Mouse (Mus musculus): ENCODE measurements around the gene Taar8b.
"Not testable (repeated sequence)": the region's sequence is repeated elsewhere in the genome, so short reads cannot be mapped to it uniquely, and the experiment has no call there.

Taar8b gene

DNA sequence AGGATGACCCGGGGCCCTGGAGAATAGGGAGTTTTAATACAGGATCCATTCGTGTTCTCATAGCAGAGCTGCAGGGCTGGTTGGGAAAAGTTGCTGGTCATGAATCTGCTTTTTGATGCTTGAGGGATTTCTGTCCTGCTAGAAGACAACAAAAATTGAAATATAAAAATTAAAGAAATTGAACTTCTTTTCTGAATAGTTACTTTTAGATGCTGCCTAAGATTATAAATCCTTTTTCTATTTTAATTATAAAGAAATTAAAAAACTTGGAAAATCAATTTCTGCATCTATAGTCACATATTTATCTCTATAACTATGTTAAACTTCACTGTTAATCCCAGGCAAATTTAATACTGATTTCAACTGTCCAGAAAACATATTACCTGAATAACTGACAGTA is at the start of gene Taar8b:
Taar8b (minus strand) TSS at position 101 of the 400 bp plus-strand sequence.
- DNase-seq (ENCODE audit: low spot score): no peak

DNA sequence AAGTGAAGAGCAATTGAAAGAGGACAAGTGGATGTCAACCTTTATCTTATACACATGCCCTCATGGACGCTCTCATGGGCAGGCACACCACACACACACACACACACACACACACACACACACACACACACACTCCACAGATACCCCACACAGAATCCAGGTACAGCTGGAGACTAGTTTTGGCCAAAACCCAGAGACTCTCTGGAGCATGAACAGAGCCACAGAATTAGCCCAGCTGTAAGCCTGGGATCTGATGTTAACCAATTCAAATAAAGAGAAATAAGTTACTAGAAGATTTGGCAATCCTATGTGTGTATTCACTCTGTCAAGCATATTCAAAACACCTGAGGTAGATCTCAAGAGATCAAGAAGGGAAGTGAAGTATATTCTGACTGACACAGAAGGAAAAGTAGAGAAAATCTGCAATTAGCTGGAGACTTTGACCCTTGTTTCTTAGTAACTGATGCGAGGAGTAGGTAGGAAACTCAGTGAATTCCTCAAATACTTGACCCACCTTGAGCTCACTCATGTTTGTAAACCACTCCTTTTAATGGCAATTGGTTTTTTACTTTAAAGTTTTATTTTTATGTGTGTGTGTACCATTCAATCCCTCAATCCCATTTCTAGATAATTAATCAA is 46.6 kb upstream of the Taar8b start:
- no peak for DNase-seq (ENCODE audit: low spot score)

DNA sequence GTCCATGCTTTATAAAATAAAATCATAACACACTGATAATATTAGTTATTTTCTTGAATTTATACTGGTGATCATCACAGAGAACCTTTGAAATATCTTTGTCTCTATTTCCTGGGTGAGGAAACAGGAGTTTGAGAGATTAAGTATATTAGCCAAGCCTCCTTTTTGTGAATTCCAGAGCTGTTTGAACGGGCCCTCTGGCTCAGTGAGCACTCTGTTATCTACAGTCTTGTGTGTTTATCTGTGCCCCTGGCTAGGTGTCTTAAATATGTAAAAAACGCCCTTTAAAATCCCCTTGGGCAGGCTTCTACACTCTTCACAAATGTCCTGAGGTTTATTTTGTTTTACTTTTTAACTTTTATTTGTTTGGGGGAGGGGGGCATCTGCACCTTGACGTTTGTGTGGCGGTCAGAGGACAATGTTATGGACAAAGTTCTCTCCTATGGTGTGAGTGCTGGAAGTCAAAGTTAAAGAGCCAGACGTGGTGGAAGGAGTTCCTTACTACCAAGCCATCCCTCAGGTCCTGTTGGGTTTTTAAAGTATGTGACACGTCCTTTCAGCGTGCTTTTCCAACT is 42.1 kb upstream of the Taar8b start:
- peak; percentile 10 for DNase-seq (ENCODE audit: low spot score)

DNA sequence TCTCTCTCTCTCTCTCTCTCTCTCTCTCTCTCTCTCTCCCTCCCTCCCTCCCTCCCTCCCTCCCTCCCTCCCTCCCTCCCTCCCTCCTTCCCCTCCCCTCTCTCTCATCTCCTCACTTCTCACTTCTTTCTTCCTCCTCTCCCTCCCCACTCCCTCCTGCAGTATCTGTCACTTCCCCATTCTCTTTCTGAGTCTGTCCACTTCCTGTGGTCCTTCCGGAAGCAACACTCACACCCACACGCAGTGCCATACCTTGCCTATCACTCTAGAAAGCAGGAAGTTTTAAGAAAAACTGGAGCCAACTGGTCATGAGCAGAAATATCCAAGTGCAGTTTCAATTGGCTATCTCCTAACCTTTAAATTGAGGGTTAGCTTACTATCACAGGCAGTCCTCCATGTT is 41.0 kb upstream of the Taar8b start:
- DNase-seq (ENCODE audit: low spot score): peak; percentile 28

DNA sequence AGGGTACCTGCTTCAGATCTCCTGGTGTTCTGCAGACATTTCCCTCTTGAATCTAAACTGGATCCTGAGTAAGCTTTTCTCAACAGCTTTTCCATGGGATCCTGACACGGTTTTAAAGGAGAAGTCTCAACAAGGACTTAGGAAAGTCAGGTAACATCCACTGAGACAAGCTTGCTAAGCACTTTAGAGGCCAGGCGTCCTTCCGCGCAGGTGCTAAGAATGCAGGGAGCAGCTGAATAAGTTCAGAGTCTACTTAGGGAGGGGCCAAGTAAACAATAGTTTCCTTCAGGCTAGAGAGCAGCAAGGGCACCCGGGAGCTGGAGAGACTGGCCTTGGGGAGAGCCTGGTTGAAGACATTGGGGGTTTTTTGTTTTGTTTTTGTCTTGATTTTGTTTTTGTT is 40.2 kb upstream of the Taar8b start:
- DNase-seq (ENCODE audit: low spot score): peak; percentile 66

DNA sequence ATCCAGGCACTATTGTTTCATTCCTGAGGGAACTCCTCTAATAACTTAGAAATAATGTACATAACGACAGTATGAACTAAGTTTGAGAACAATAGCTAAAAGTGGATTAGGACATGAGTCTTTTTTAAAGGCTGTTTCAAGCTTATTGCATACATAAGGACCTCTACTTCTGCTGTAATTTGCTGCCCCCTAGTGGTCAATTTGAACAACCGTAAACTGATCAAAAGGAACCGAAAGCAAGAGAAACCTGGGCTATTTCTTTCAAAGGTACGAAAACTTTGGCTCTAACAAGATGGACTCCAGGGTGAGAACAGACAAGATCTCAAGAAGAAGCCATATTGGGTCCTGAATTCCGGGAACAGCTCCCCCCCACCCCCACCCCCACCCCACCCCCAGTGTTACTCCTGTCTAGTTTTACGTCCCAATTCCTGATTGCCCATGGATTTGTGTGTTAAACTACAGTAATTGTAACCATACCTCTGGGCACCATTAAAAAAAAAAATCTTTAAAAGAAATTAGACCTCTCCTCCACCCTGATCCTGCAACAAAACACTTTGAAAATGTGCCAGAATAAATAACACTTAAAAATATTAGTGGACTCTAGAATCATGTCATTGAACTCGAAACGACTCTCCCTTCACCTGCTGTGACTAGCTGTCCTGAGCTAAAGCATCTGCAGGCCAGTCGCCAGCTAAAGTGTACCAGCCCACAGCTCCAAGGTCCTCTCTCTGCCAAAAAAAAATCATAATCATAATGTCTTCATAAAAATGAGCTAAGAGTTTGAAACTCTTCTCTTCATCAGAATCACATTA is 39.6 kb upstream of the Taar8b start:
- peak; percentile 83 for DNase-seq (ENCODE audit: low spot score)

DNA sequence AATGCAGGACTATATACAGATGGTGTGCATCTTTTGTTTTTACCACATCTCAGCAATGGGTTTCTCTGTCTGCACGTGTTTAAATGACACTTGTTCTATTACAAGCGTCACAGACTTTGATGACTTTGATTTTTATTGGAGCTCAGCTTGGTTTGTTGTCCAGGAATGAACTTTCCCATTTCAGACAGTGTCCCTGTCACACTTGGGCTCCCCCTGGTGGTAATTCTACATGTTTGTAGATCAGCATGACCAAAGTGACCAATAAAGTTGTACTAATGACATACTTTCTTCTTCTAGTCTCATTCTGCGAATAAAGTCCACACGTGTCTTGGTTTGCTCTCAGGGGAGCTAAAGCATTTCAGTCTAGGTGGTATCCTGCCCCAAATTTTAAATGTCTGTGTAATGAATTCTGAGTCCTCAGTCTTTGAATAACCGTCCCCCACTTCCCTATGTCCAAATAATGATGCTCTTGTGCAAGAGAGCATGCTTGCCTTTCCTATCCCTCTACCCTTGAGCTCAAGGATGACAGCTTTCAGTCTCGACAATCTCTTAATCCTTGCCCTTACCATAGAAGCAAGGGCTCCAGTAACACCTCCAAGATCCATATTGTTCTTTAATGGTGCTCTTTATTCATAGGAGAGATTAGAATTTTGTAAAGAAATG is 19.2 kb upstream of the Taar8b start:
- DNase-seq (ENCODE audit: low spot score): peak; percentile 55

DNA sequence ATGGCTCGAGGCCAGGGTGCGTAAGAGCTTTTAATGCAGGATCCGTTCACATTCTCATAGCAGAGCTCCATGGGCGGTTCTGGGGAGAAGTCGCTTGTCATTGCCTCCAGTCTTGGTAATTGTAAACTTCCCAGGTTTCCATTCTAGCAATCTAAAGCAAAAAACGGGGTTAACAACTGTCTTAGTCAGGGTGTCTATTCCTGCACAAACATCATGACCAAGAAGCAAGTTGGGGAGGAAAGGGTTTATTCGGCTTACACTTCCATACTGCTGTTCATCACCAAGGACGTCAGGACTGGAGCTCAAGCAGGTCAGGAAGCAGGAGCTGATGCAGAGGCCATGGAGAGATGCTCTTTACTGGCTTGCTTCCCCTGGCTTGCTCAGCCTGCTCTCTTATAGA is 17.3 kb upstream of the Taar8b start, which contains the start of gene Taar9:
Taar9 (minus strand) TSS at position 101 of the 400 bp plus-strand sequence.
- DNase-seq (ENCODE audit: low spot score): not testable (repeated sequence)

DNA sequence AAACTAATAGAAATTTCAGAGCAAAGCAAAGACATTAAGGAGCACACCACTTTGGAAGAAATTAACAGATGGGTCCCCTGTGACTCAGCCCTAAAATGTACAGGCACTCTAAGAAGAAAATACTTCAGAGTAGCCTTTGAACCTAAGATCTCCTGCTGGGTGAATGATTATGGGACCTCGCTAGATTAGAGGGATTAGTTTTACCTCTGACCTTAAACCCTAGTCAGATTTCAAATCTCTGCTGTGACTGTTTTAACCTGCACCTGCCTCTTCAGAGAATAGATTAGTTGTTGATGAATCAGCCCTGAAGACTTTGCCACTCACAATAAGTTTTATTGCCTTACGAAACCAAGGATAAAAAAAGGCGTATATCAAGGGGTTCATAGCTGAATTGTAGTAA is 16.1 kb upstream of the Taar8b start:
- no peak for DNase-seq (ENCODE audit: low spot score)

DNA sequence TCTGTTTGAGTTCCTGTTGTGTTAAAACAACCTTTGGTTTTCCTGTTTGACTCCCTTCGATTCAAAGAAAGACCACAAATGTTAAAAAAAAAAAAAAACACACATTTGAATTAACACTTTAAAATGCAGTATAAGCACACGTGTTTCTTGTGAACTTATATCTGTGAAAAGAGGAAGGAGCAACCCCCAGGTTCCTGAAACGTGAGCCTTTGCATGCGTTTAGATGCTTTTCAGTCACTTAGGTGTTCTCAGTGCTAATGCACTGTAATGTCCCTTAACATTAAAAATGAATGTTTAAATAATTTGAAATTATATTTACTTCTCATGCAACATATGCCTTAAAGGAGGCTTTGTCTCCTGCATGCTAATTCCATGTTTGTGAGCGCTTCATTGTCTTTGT is 15.7 kb upstream of the Taar8b start:
- DNase-seq (ENCODE audit: low spot score): no peak

DNA sequence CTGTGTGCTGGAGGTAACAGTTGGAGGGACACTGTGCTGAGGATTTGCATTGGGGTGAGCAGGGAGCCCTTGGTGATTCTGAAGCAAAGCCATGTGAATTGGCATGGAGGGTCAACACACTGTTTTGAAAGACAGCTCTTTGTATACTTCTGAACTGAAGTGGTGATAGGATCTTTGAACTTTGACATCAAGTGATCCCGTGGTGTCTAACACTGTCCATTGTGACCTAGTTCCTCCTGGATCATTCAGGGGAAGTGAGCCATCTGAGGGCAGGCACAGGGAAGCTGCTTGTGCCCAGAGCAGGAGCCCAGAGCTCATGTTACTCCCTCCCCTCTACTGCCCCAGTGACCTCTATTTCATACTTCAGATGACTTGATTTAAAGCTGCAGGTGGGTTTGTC is 11.2 kb upstream of the Taar8b start:
- DNase-seq (ENCODE audit: low spot score): not testable (repeated sequence)

DNA sequence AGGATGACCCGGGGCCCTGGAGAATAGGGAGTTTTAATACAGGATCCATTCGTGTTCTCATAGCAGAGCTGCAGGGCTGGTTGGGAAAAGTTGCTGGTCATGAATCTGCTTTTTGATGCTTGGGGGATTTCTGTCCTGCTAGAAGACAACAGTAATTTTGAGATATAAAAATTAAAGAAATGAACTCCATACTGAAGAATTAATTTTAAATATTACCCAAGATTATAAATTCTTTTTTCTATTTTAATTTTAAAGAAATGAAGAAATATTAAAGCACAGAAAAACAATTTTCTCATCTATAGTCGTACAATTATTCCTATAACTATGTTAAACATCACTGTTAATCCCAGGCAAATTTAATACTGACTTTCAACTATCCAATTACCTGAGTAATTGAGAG is 9.7 kb upstream of the Taar8b start, which contains the start of gene Taar8c:
Taar8c (minus strand) TSS at position 101 of the 400 bp plus-strand sequence.
- not testable (repeated sequence) for DNase-seq (ENCODE audit: low spot score)

DNA sequence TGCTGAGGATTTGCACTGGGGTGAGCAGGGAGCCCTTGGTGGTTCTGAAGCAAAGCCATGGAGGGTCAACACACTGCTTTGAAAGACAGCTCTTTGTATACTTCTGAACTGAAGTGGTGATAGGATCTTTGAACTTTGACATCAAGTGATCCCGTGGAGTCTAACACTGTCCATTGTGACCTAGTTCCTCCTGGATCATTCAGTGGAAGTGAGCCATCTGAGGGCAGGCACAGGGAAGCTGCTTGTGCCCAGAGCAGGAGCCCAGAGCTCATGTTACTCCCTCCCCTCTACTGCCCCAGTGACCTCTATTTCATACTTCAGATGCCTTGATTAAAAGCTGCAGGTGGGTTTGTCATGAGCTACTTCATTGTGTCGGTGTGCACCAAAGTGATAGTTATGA is 4.9 kb upstream of the Taar8b start:
- DNase-seq (ENCODE audit: low spot score): not testable (repeated sequence)

DNA sequence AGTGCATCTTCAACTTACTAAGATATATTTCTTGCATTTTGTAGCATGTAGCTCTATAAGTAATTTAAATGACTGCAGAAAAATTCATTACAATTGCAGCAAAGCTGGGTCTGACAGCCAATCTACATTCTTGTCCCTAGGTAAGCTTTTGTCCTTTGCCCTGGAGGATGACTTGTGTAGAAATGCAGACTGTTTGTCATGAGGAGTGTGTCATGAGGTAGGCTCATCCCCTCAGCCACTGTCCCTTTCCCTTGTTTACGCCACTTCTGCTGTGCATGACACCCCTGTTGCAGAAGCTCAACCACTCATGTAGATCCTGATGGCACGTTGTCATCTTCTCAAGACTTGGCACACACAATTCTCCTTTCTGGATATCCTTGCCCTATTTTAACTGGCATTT is 4.9 kb downstream of the Taar8b start:
- no peak for DNase-seq (ENCODE audit: low spot score)

DNA sequence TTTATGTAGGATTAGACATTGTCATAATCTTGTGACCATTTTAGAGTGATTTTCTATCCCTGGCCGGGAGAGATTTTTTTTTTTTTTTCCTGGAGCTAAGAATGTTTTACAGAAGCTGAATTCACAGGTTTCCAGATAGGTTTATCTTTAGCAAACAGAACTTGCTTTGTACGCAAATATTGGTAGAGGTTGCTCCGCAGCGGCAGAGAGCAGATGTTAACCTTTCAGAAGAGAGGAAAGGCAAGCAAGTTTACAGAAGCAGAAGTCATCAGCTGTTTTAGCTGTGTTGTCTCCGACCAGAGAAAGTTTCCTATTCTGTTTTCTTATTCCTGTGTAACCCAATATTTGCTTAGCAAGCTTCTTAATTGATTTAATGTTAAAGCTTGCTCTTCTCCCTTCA is 5.5 kb downstream of the Taar8b start:
- no peak for DNase-seq (ENCODE audit: low spot score)

DNA sequence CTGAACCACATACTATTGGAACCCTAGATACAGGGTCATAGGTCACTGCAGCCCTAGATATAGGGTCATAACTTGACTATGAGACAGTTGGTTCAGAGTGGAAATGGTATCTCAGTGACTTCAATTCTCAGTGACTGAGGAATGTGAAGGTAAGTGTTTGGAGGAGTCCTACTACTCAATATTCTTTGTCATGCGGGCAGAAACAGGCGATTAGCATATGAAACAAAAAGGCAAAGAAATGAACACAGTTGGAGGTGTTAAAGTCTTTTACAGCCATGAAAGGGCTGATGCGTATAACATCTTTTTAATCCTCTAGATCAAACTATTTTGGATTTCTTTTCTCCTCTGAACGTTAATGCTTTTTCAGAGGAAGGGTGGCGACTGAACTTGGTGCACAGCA is 6.2 kb downstream of the Taar8b start:
- no peak for DNase-seq (ENCODE audit: low spot score)

DNA sequence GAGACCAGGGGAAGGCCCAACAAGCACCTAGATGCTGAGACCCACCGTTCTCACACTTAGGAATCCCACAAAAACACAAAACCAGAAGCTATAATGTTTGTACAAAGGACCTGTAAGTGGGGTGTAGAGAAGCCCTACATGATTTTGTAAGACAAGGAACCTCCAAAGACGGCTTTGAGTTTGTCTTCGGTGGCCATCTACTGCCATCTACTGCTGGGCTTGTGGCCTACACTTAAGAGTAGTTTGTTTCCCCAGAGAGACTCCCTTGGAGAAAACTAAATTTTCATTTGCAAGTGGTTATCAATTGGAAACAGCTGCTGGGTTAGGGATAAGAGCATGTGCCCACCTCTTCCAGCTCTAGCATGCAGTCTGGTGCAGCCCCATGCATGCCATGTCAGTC is 11.9 kb downstream of the Taar8b start:
- DNase-seq (ENCODE audit: low spot score): peak; percentile 14

DNA sequence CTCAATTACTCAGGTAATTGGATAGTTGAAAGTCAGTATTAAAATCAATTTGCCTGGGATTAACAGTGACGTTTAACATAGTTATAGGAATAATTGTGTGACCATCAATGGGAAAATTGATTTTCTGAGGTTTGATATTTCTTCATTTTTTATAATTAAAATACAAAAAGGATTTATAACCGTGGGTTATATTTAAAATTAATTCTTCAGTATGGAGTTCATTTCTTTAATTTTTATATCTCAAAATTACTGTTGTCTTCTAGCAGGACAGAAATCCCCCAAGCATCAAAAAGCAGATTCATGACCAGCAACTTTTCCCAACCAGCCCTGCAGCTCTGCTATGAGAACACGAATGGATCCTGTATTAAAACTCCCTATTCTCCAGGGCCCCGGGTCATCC is 15.9 kb downstream of the Taar8b start, which contains the start of gene Taar8a:
Taar8a (plus strand) TSS at position 301 of the 400 bp plus-strand sequence.
- not testable (repeated sequence) for DNase-seq (ENCODE audit: low spot score)

DNA sequence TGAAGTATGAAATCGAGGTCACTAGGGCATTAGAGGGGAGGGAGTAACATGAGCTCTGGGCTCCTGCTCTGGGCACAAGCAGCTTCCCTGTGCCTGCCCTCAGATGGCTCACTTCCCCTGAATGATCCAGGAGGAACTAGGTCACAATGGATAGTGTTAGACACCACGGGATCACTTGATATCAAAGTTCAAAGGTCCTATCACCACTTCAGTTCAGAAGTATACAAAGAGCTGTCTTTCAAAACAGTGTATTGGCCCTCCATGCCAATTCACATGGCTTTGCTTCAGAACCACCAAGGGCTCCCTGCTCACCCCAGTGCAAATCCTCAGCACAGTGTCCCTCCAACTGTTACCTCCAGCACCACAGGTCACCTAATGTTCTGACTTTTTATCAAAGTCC is 17.3 kb downstream of the Taar8b start:
- DNase-seq (ENCODE audit: low spot score): not testable (repeated sequence)

DNA sequence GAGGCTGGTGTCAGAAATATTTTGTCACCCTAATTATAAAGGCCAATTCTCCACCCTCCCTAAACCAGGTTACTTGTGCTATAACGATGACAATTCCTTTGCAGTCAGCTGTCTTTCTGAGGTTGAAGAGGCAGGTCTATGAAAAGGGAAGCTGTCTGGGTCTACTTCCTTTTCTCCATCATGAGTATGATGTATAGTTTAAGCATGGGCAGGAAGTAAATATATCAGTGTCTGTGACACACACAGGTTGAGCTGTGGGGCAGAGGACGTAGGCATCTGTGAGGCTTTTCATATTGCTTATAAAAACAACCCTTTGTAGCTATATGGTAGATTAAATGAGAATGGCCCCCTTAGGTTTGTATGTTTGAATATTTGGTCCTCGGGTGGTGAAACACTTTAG is 33.1 kb downstream of the Taar8b start:
- DNase-seq (ENCODE audit: low spot score): no peak

DNA sequence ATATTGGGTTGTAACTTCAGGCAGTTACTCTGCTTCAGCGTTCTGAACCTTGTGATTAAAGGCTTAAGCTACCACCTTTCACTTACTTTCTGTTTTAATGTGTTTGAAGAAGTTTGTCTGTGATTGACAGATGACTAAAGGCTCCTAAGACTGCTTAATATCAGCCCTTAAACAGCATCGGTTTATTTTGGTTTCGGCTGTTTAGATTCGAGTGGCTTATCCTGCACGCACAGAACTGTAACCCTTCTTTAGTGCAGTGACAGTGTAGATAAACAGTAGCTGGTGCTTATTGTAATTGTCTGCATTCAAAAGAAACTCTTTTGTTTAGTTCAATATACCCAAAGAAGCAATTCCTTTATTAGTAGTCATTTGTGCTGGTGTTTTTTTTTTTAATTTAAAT is 40.1 kb downstream of the Taar8b start:
- DNase-seq (ENCODE audit: low spot score): no peak

DNA sequence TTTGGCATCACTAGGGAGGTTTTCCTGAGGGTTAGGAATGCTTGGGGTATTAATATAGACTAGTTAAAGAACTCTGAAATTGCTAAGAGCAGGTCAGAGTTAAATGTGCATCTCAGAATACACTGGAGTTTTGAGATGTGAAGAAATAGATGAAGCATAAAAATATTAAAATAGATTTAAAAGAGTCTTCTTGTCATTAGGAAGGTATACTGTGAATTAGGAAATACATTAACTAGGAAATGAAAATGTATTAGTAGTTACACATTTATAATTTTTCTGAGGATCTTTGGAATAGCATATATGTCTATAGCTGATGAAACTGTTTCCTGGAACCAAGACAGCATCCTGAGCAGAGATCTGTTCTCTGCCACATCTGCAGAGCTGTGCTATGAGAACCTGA is 42.9 kb downstream of the Taar8b start, which contains the start of gene Taar7f:
Taar7f (plus strand) TSS at position 301 of the 400 bp plus-strand sequence.
- no peak for DNase-seq (ENCODE audit: low spot score)

Data from lung, postnatal 25 days (tissue).